Mouse (Mus musculus) retina, embryonic 14.5 days (tissue): Measurements from ENCODE around the gene Nlrp9b.
"Not testable (repeated sequence)": the region's sequence is repeated elsewhere in the genome, so short reads cannot be mapped to it uniquely, and the experiment has no call there.

ENCODE experiments used
- DNase-seq: peaks from one replicate; pipeline ENCODE4 v3.0.0-alpha.2; 2015; ENCODE audit warnings: low spot score

Gene Nlrp9b

GRCm38 (mm10) chr7:19991165-19991564 lies at the start of gene Nlrp9b:
Gene Nlrp9b (plus strand): TSS chr7:19991465.
- not testable (repeated sequence) for DNase-seq

DNA sequence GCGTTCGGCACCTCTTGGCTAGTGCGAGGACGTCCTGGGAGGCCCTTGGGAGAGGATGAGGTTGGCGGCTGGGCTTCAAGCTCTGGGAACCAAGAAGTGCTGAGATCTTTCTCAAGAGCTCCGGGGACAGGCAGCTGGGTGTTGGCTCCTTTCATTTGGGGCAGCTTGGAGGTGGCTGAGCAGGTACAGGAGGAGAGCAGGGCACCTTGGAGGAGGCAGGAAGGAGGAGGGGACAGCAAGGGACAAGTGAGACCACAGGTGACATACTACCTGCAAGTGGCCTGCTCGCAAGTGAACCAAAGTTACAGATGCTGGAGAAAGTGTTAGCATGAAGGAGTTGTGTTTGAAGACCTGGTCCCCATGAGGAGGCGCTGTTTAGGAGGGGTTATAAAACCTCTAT lies 46.6 kb upstream of the Nlrp9b start:
- DNase-seq = no peak

DNA sequence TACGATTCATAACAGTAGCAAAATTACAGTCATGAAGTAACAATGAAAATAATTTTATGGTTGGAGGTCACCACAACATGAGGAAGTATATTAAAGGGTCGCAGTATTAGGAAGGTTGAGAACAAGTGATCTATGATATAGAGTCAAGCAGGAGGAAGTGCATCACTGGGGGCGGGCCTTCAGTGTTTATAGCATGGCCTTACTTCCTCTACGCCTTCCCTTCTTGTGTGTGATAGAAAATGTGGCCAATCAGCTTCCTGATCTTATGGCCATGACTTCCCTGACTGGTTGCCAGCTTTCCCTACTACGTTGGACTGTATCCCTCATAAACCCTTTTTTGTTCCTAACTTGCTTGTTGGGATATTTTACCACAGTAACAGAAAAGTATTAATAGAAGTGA lies 46.1 kb upstream of the Nlrp9b start:
- no peak for DNase-seq

- no peak for DNase-seq
Observed at GRCm38 (mm10) chr7:19945821-19946515, 45.3 kb upstream of the Nlrp9b start.

- DNase-seq = no peak
Observed at GRCm38 (mm10) chr7:19948956-19949355, 42.3 kb upstream of the Nlrp9b start.

GRCm38 (mm10) chr7:19949996-19950395 lies 41.3 kb upstream of the Nlrp9b start:
- no peak for DNase-seq

- DNase-seq = no peak
Observed at GRCm38 (mm10) chr7:19950589-19950988, 40.7 kb upstream of the Nlrp9b start, which contains the start of gene Igsf23. Gene Igsf23 (minus strand): TSS chr7:19950756.

DNA sequence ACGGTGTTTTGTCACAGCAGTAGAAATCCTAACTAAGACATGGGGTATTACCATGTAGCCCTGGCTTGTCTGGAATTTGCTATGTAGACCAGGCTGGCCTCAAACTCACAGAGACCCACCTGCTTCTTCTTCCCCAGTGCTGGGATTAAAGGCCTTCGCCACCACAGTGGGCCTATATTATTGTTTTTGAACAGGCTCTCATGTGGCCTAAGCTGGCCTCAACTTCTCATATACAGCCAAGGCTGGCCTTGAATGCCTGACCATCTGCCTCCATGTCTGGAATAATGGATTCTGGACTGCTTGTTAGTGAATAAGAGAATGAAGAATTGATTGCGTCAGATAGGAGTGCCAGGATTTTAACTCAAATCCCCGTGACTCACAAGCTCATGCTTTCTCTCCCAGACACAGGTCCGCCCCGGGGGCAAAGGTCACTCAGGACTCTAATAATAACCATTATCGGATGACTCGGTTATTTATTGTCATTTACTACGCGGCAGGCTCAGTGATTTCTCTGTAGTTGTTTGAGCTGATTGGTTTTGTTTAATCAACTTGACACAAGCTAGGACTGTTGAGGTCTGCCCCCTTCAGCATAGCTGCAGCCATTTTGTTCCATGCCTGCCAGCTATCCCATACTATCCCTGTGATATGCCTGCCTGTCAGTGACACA lies 38.8 kb upstream of the Nlrp9b start:
- peak; percentile 39 for DNase-seq

DNA sequence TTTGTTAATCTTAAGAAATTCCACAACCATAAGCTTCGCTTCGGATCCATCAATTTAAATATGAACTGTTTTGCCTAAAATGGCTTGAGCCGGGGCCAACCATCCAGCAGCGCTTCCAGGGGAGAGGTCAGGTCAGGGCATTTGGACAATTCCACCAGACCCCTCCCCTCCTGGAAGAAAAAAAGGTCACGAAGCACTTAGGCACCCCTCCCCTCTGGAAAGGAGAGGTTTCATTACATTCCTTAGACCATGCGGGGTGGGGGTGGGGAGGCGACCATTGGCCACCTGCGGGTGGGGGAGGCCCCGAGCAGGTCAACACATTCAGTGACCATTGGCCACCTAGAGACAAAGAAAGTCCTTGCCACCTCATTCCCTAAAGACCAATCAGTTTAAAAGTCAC lies 38.2 kb upstream of the Nlrp9b start:
- peak; percentile 25 for DNase-seq

GRCm38 (mm10) chr7:19955861-19956260 lies 35.4 kb upstream of the Nlrp9b start:
- DNase-seq = no peak

GRCm38 (mm10) chr7:19956341-19956781 lies 34.9 kb upstream of the Nlrp9b start:
- DNase-seq = peak; percentile 96

DNA sequence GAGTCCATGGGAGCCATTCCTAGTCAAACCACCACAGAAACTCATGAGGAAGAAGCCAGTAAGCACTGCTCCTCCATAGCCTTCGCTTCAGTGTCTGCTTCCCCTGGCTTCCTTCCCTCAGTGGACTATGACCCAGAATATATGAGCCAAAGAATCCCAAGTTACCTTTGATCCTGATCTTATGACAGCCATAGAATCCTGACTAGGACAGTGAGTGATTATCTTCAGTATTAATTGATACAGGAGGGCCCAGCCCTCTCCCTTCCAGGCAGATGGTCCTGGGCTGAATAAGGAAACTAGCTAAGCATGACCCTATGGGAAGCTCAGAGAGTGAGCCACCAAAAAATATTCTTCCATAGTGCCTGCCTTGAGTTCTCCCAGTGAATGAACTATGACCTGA lies 28.8 kb upstream of the Nlrp9b start:
- DNase-seq = no peak

DNA sequence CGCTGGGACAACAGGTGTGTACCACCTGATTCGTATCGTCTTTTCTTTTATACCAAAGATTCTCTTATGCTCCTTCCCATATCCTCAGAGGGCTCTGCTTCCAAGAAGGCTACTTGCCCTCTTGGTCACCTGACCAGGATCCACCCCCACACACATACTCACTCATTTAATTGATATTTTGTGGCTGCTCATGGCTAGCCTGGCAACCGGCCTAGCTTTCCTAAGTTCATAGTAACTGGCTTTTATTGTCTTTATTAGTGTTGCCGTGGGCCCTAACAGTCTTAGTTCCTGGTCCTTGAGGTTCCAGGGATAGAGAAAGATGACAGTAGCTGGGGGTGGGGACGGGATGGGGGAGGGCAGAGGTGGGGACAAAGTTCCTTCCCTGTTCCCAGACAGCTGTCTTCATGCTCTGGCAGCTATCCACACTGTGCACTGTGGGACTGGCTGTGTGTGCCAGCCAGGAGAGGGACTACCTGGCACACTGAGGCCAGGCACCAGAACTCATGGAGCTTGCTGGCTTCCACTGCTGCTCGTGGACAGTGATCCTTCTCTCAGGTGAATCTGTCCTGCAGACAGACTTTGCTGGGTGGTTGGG lies 26.2 kb upstream of the Nlrp9b start, which contains the start of gene Ceacam20:
Ceacam20 (plus strand) TSS at position 428 of the 595 bp plus-strand sequence.
- no peak for DNase-seq

- DNase-seq = no peak
Observed at GRCm38 (mm10) chr7:19969106-19969505, 22.2 kb upstream of the Nlrp9b start.

DNA sequence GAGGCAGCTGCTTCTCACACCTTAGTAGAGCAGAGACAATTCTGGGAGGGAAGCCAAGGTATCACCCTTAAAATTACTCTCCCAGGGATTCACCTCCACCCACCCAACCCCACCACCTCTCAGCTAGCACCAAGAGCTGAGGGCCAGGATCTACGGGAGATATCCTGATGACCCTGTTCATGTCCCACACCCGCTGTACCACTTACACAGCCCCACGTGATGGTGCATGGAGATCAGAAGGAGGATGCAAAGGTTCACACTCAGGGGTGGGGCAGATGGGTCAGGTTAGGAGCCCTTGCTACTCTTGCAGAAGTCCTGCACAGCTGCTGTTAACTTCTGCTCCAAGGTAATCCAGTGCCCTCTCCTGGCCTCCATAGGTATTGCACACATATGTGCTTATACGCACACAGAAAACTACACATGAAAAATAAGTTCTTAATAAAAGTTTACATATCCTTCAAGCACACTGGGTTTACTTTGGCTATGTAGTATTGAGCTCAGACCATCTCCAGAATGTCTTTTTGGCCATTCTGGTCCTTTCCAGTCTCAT lies 21.6 kb upstream of the Nlrp9b start:
- no peak for DNase-seq

- DNase-seq = no peak
Observed at GRCm38 (mm10) chr7:19970196-19970595, 21.1 kb upstream of the Nlrp9b start.

DNA sequence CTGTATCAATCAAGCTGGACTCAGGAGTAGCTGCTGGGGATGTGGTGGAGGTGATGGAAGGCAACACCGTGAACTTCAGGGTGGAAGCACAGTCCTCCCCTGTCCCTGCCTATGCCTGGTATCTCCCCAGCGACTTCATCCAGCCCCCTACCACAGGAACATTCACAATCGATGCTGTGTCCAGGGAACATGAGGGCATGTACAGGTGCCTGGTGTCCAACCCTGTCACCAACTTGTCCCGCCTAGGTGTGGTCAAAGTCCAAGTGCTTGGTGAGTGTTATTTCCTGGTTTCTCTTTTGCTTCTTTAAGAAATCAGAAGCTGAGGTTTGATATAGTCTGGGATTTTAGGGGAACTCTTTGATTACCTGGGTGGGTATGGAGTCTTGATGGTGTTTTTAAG lies 19.7 kb upstream of the Nlrp9b start:
- DNase-seq = no peak

DNA sequence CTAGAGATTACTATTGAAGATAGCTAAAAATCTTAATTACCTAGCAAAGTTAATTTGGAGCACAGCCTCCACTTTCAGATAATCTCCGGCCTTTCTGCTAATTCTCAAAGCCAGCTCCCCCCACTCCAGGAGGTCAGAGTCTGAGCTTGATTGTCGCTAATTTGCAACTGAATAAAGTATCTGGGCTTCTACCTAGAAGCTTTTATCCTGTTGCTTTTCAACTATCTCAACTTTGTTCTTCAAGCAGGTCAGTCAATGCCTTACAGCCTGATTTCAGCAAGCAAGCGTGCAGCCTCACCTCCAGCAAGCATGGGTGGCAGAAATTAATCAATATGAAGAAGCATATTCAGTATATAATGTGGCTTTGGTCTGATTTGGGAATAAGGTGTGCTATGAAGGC lies 5.5 kb downstream of the Nlrp9b start:
- not testable (repeated sequence) for DNase-seq

GRCm38 (mm10) chr7:20009987-20010386 lies 18.7 kb downstream of the Nlrp9b start:
- DNase-seq = no peak

- not testable (repeated sequence) for DNase-seq
Observed at GRCm38 (mm10) chr7:20064100-20064499, 72.8 kb downstream of the Nlrp9b start.

- DNase-seq = not testable (repeated sequence)
Observed at GRCm38 (mm10) chr7:20078118-20078517, 86.9 kb downstream of the Nlrp9b start.

DNA sequence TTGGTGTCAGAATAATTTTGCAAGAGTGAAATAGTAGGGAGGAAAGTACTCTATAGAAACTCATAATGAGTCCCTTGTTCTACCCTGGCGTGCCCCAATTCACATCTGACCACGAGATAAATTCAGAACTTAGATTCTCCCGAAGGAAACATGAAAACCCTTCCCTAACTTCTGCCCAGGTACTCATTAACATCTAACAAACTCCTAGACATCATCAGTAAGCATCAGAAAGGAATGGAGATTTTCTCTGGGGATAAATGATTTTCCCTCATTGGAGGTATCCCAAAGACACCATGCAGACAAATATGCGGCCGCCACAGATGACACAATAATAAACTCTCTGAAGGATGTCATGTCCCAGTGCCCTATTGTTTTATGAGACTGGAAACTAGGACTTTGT lies 108.1 kb downstream of the Nlrp9b start, which contains the start of gene Vmn1r91:
Vmn1r91 (plus strand) TSS at position 301 of the 400 bp plus-strand sequence.
- DNase-seq = not testable (repeated sequence)

DNA sequence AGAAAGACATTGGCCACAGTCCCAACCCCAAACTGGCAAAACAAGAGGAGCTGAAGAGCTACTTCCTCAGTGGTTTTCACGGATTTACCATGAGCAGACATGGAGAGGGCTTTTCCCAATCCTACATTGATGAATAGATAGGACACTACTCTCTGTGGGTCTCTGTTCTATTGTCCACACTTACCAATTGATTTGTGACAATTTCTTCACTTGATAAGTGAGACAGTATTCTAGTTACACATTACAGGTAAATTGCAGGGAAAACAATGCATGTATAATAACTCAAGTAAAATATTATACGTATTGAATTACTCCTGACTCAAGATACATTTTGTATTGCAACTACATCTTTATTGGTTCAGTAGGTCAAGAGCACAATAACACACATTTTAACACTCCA lies 131.2 kb downstream of the Nlrp9b start, which contains the start of gene Gm16442:
Gm16442 (minus strand) TSS at position 101 of the 400 bp plus-strand sequence.
- DNase-seq = not testable (repeated sequence)
